Mouse (Mus musculus) limb, embryonic 11.5 days (tissue): ENCODE measurements around the gene Zc3h7b. TPM values are rescaled to one million over a fixed set of nuclear protein-coding genes. Genes with fewer than 3 reads are reported as not detected.

Experiments
- ATAC-seq: fragments of 200-750 bp; cut with Nextera tagmentation; 2 replicates; pipeline ENCODE4 v1.8.0; 2017; ENCODE audit warnings: low read depth; ENCODE audit not compliant: insufficient number of reproducible peaks, low FRiP score, low TSS enrichment
- DNase-seq: peaks from one replicate; pipeline ENCODE4 v3.0.0-alpha.2; 2015; ENCODE audit warnings: low spot score
- H3K27ac ChIP-seq: fragments of 300-500 bp; sonication (generic); replicated peaks from 2 replicates; pipeline ENCODE4 v1.5.1; 2014; ENCODE audit warnings: low read depth, mild to moderate bottlenecking, low read length
- H3K27me3 ChIP-seq: fragments of 300-500 bp; sonication (generic); 2 replicates; pipeline ENCODE4 v1.6.1; 2014; ENCODE audit warnings: mild to moderate bottlenecking, low read length, mixed read lengths; ENCODE audit not compliant: control insufficient read depth, insufficient read depth
- H3K36me3 ChIP-seq: fragments of 300-500 bp; sonication (generic); 2 replicates; pipeline ENCODE4 v1.6.1; 2014; ENCODE audit warnings: mild to moderate bottlenecking, low read length, moderate library complexity, mixed read lengths; ENCODE audit not compliant: control insufficient read depth, insufficient read depth
- H3K4me1 ChIP-seq: fragments of 300-500 bp; sonication (generic); 2 replicates; pipeline ENCODE4 v1.6.1; 2014; ENCODE audit warnings: low read length, mixed read lengths; ENCODE audit not compliant: control insufficient read depth, insufficient read depth
- H3K4me2 ChIP-seq: fragments of 300-500 bp; sonication (generic); 2 replicates; pipeline ENCODE4 v1.6.1; 2014; ENCODE audit warnings: low read depth, mild to moderate bottlenecking, moderate library complexity; ENCODE audit not compliant: severe bottlenecking
- H3K4me3 ChIP-seq: fragments of 300-500 bp; sonication (generic); 2 replicates; pipeline ENCODE4 v1.5.1; 2014; ENCODE audit warnings: low read depth, low read length
- H3K9ac ChIP-seq: fragments of 300-500 bp; sonication (generic); 2 replicates; pipeline ENCODE4 v1.6.1; 2014; ENCODE audit warnings: mild to moderate bottlenecking, low read length
- H3K9me3 ChIP-seq: fragments of 300-500 bp; sonication (generic); 2 replicates; pipeline ENCODE4 v1.6.1; 2016; ENCODE audit warnings: low read length; ENCODE audit not compliant: control insufficient read depth
- WGBS: fragments of 180-500 bp; shearing (Covaris S2); extraction: QIAGEN DNeasy Blood & Tissue Kit; methylation state at CpG from one replicate; pipeline ENCODE4 v1.1.7; 2014; 5-methylcytosine and 5-hydroxymethylcytosine counted together
- polyA plus RNA-seq: library from polyadenylated mRNA; unstranded; fragments of >200 nt; fragmentation: Nextera tagmentation; extraction: Ambion mirVana; gene quantifications from 2 replicates; pipeline ENCODE4 v1.2.1, GENCODE M21; 2014

The Zc3h7b gene
- polyA plus RNA-seq, 1 experiment from 2014 or later = 57.9 TPM

GRCm38 (mm10) chr15:81703094-81703489, 41.8 kb upstream of the Zc3h7b start:
- Histone ChIP-seq H3K4me2 (no peak overlapping the region), H3K9me3 (no peaks in the 10 kb centered on the region), H3K4me3 (no peak overlapping the region), H3K9ac (no peak overlapping the region), H3K4me1 (no peaks in the 10 kb centered on the region), H3K36me3 (peaks cover 22% of the 10 kb centered on the region), H3K27me3 (no peaks in the 10 kb centered on the region), H3K27ac (no peak overlapping the region)
- whole genome bisulfite sequencing = 90% methylated on average over 3 of the region's 3 CpGs
- ATAC-seq = no peak
- DNase-seq = no peak

GRCm38 (mm10) chr15:81708991-81709390, 35.9 kb upstream of the Zc3h7b start:
- Histone ChIP-seq H3K9me3 (no peaks in the 10 kb centered on the region), H3K9ac (no peak overlapping the region), H3K4me2 (no peak overlapping the region), H3K27ac (no peak overlapping the region), H3K4me1 (no peaks in the 10 kb centered on the region), H3K36me3 (peaks cover 57% of the 10 kb centered on the region), H3K27me3 (no peaks in the 10 kb centered on the region), H3K4me3 (no peak overlapping the region)
- ATAC-seq (no peak), DNase-seq (no peak)
- WGBS = 93% methylated on average over 11 of the region's 11 CpGs

GRCm38 (mm10) chr15:81709686-81710085, 35.2 kb upstream of the Zc3h7b start:
- Histone ChIP-seq H3K27ac (no peak overlapping the region), H3K4me3 (no peak overlapping the region), H3K4me2 (no peak overlapping the region), H3K36me3 (peaks cover 57% of the 10 kb centered on the region), H3K4me1 (no peaks in the 10 kb centered on the region), H3K9ac (no peak overlapping the region), H3K9me3 (no peaks in the 10 kb centered on the region), H3K27me3 (no peaks in the 10 kb centered on the region)
- ATAC-seq = no peak
- WGBS = 100% methylated on average over 1 of the region's 1 CpGs
- DNase-seq = no peak

- Histone ChIP-seq H3K4me2 (no peak overlapping the region), H3K4me3 (no peak overlapping the region), H3K27me3 (no peaks in the 10 kb centered on the region), H3K36me3 (peaks cover 52% of the 10 kb centered on the region), H3K4me1 (no peaks in the 10 kb centered on the region), H3K27ac (no peak overlapping the region), H3K9me3 (no peaks in the 10 kb centered on the region), H3K9ac (no peak overlapping the region)
- DNase-seq (no peak), ATAC-seq (no peak)
- 82% methylated on average over 4 of the region's 4 CpGs for WGBS
These were observed 34.1 kb upstream of the Zc3h7b start for GRCm38 (mm10) chr15:81710801-81711200.

- H3K36me3 ChIP-seq = peaks cover 63% of the 10 kb centered on the region
- 92% methylated on average over 6 of the region's 6 CpGs for WGBS
- no peak overlapping the region for H3K4me3 ChIP-seq
These were observed 31.1 kb upstream of the Zc3h7b start for GRCm38 (mm10) chr15:81713742-81714141.

GRCm38 (mm10) chr15:81718336-81719138, 26.3 kb upstream of the Zc3h7b start:
- Histone ChIP-seq H3K27ac (no peak overlapping the region), H3K27me3 (no peaks in the 10 kb centered on the region), H3K36me3 (peaks cover 48% of the 10 kb centered on the region), H3K4me2 (no peak overlapping the region), H3K4me3 (no peak overlapping the region), H3K9ac (no peak overlapping the region), H3K4me1 (no peaks in the 10 kb centered on the region), H3K9me3 (no peaks in the 10 kb centered on the region)
- no peak for DNase-seq
- no peak for ATAC-seq
- WGBS = 93% methylated on average over 9 of the region's 9 CpGs

More at GRCm38 (mm10) chr15:81713742-81714141, 31.1 kb upstream of the Zc3h7b start:
- DNase-seq (no peak), ATAC-seq (no peak)
- Histone ChIP-seq H3K4me2 (no peak overlapping the region), H3K9me3 (no peaks in the 10 kb centered on the region), H3K27ac (no peak overlapping the region), H3K4me1 (no peaks in the 10 kb centered on the region), H3K9ac (no peak overlapping the region), H3K27me3 (no peaks in the 10 kb centered on the region)

- DNase-seq (no peak), ATAC-seq (no peak)
- H3K4me1 ChIP-seq = no peaks in the 10 kb centered on the region
- peaks cover 50% of the 10 kb centered on the region for H3K36me3 ChIP-seq
- WGBS = 88% methylated on average over 6 of the region's 6 CpGs
- H3K27ac ChIP-seq = no peak overlapping the region
- H3K4me2 ChIP-seq = no peak overlapping the region
- no peak overlapping the region for H3K9ac ChIP-seq
- H3K4me3 ChIP-seq = no peak overlapping the region
- H3K27me3 ChIP-seq = no peaks in the 10 kb centered on the region
- no peaks in the 10 kb centered on the region for H3K9me3 ChIP-seq
These were observed 25.7 kb upstream of the Zc3h7b start for GRCm38 (mm10) chr15:81719139-81719531.

- WGBS = 95% methylated on average over 5 of the region's 5 CpGs
- peaks cover 33% of the 10 kb centered on the region for H3K36me3 ChIP-seq
These were observed 22.5 kb upstream of the Zc3h7b start for GRCm38 (mm10) chr15:81722361-81722760.

More at GRCm38 (mm10) chr15:81722361-81722760, 22.5 kb upstream of the Zc3h7b start:
- Histone ChIP-seq H3K27ac (no peak overlapping the region), H3K4me3 (no peak overlapping the region), H3K9ac (no peak overlapping the region; the same call in 1 of the 2 replicates), H3K27me3 (no peaks in the 10 kb centered on the region), H3K4me1 (no peaks in the 10 kb centered on the region), H3K9me3 (no peaks in the 10 kb centered on the region), H3K4me2 (no peak overlapping the region)
- ATAC-seq = no peak
- no peak for DNase-seq
